Mouse (Mus musculus) lung, embryonic 16.5 days (tissue): Measurements from ENCODE around the gene Rpp25. TPM values are rescaled to one million over a fixed set of nuclear protein-coding genes. Genes with fewer than 3 reads are reported as not detected.

ENCODE experiments used
- ATAC-seq: fragments of 200-750 bp; cut with Nextera tagmentation; 2 replicates; pipeline ENCODE4 v1.8.0; 2017; ENCODE audit warnings: low read depth, mild to moderate bottlenecking, moderate library complexity
- H3K27ac ChIP-seq: fragments of 300-500 bp; sonication (generic); 2 replicates; pipeline ENCODE4 v1.5.1; 2014; ENCODE audit warnings: mild to moderate bottlenecking, control low read depth, low read length
- H3K27me3 ChIP-seq: fragments of 300-500 bp; sonication (generic); 2 replicates; pipeline ENCODE4 v1.6.1; 2014; ENCODE audit warnings: low read depth, low read length, mixed read lengths; ENCODE audit not compliant: control insufficient read depth, insufficient read depth
- H3K36me3 ChIP-seq: fragments of 300-500 bp; sonication (generic); 2 replicates; pipeline ENCODE4 v1.6.1; 2014; ENCODE audit warnings: low read length; ENCODE audit not compliant: control insufficient read depth, insufficient read depth
- H3K4me1 ChIP-seq: fragments of 300-500 bp; sonication (generic); replicated peaks from 2 replicates; pipeline ENCODE4 v1.6.1; 2014; ENCODE audit warnings: low read length, mixed read lengths; ENCODE audit not compliant: control insufficient read depth, insufficient read depth
- H3K4me2 ChIP-seq: fragments of 300-500 bp; sonication (generic); 2 replicates; pipeline ENCODE4 v1.6.1; 2014; ENCODE audit warnings: low read depth, low read length, control low read depth
- H3K4me3 ChIP-seq: fragments of 300-500 bp; sonication (generic); 2 replicates; pipeline ENCODE4 v1.5.1; 2014; ENCODE audit warnings: mild to moderate bottlenecking, low read length, control low read depth
- H3K9ac ChIP-seq: fragments of 300-500 bp; sonication (generic); 2 replicates; pipeline ENCODE4 v1.6.1; 2014; ENCODE audit warnings: low read length, control low read depth
- H3K9me3 ChIP-seq: fragments of 300-500 bp; sonication (generic); 2 replicates; pipeline ENCODE4 v1.6.1; 2016; ENCODE audit warnings: low read length; ENCODE audit not compliant: control insufficient read depth
- WGBS: fragments of 180-500 bp; shearing (Covaris S2); extraction: QIAGEN DNeasy Blood & Tissue Kit; methylation state at CpG from one replicate; pipeline ENCODE4 v1.1.7; 2014; 5-methylcytosine and 5-hydroxymethylcytosine counted together
- polyA plus RNA-seq: library from polyadenylated mRNA; unstranded; fragments of >200 nt; fragmentation: Nextera tagmentation; extraction: Ambion mirVana; gene quantifications from 2 replicates; pipeline ENCODE4 v1.2.1, GENCODE M21; 2015

Rpp25 gene
- polyA plus RNA-seq, 1 experiment from 2014 or later = 2.1 TPM

GRCm38 (mm10) chr9:57493532-57493931, 10.3 kb upstream of the Rpp25 start:
- H3K9me3 ChIP-seq = no peaks in the 10 kb centered on the region
- no peaks in the 10 kb centered on the region for H3K4me1 ChIP-seq
- no peak overlapping the region for H3K4me3 ChIP-seq
- 89% methylated on average over 2 of the region's 2 CpGs for WGBS
- no peak overlapping the region for H3K4me2 ChIP-seq
- no peak for ATAC-seq
- H3K9ac ChIP-seq = no peak overlapping the region
- H3K36me3 ChIP-seq = no peaks in the 10 kb centered on the region
- no peak overlapping the region for H3K27ac ChIP-seq
- no peaks in the 10 kb centered on the region for H3K27me3 ChIP-seq

GRCm38 (mm10) chr9:57494970-57495369, 8.9 kb upstream of the Rpp25 start:
- H3K4me1 ChIP-seq = no peaks in the 10 kb centered on the region
- H3K4me3 ChIP-seq = no peak overlapping the region
- peaks cover 4% of the 10 kb centered on the region; the same call in 1 of the 2 replicates for H3K27me3 ChIP-seq
- ATAC-seq = no peak
- no peak overlapping the region for H3K9ac ChIP-seq
- no peak overlapping the region for H3K4me2 ChIP-seq
- H3K9me3 ChIP-seq = no peaks in the 10 kb centered on the region
- H3K27ac ChIP-seq = no peak overlapping the region
- no peaks in the 10 kb centered on the region for H3K36me3 ChIP-seq

- H3K4me2 ChIP-seq = no peak overlapping the region
- no peak overlapping the region for H3K9ac ChIP-seq
- no peak for ATAC-seq
- no peak overlapping the region for H3K27ac ChIP-seq
- H3K4me3 ChIP-seq = no peak overlapping the region
- no peaks in the 10 kb centered on the region for H3K4me1 ChIP-seq
- H3K9me3 ChIP-seq = no peaks in the 10 kb centered on the region
- peaks cover 26% of the 10 kb centered on the region for H3K27me3 ChIP-seq
- H3K36me3 ChIP-seq = no peaks in the 10 kb centered on the region
- 35% methylated on average over 5 of the region's 5 CpGs for WGBS
These were observed 6.6 kb upstream of the Rpp25 start for GRCm38 (mm10) chr9:57497236-57497635.

- H3K4me1 ChIP-seq = peaks cover 6% of the 10 kb centered on the region
- WGBS = 59% methylated on average over 7 of the region's 7 CpGs
- no peak overlapping the region for H3K4me3 ChIP-seq
- H3K4me2 ChIP-seq = no peak overlapping the region
- no peak overlapping the region for H3K27ac ChIP-seq
- peaks cover 39% of the 10 kb centered on the region for H3K27me3 ChIP-seq
- no peak for ATAC-seq
- H3K9me3 ChIP-seq = no peaks in the 10 kb centered on the region
- H3K36me3 ChIP-seq = no peaks in the 10 kb centered on the region
- H3K9ac ChIP-seq = no peak overlapping the region
These were observed 5.3 kb upstream of the Rpp25 start for GRCm38 (mm10) chr9:57498536-57498935.

GRCm38 (mm10) chr9:57501452-57501851, 2.4 kb upstream of the Rpp25 start:
- Histone ChIP-seq H3K9ac (no peak overlapping the region), H3K27ac (no peak overlapping the region), H3K4me3 (no peak overlapping the region), H3K27me3 (peaks cover 66% of the 10 kb centered on the region), H3K4me2 (no peak overlapping the region), H3K36me3 (no peaks in the 10 kb centered on the region), H3K4me1 (peaks cover 17% of the 10 kb centered on the region), H3K9me3 (no peaks in the 10 kb centered on the region)
- 14% methylated on average over 13 of the region's 13 CpGs for WGBS
- ATAC-seq = no peak

GRCm38 (mm10) chr9:57501861-57502260, 2.0 kb upstream of the Rpp25 start:
- Histone ChIP-seq H3K4me2 (no peak overlapping the region), H3K27me3 (peaks cover 66% of the 10 kb centered on the region), H3K9me3 (no peaks in the 10 kb centered on the region), H3K4me1 (peaks cover 17% of the 10 kb centered on the region), H3K4me3 (no peak overlapping the region), H3K27ac (no peak overlapping the region), H3K9ac (no peak overlapping the region), H3K36me3 (no peaks in the 10 kb centered on the region)
- 2% methylated on average over 20 of the region's 20 CpGs for WGBS
- no peak for ATAC-seq

- H3K27me3 ChIP-seq = peaks cover 66% of the 10 kb centered on the region
- peaks cover 17% of the 10 kb centered on the region for H3K4me1 ChIP-seq
- no peak overlapping the region for H3K9ac ChIP-seq
- H3K4me2 ChIP-seq = peak overlapping the region; percentile 81
- H3K4me3 ChIP-seq = peak overlapping the region; percentile 52
- H3K9me3 ChIP-seq = no peaks in the 10 kb centered on the region
- no peaks in the 10 kb centered on the region for H3K36me3 ChIP-seq
- no peak overlapping the region for H3K27ac ChIP-seq
- WGBS = 4% methylated on average over 23 of the region's 23 CpGs
- ATAC-seq = peak; percentile 31; the same call in 1 of the 2 replicates
These were observed 760 bp upstream of the Rpp25 start for GRCm38 (mm10) chr9:57502911-57503621.

GRCm38 (mm10) chr9:57504381-57504700, 515 bp downstream of the Rpp25 start:
- H3K9me3 ChIP-seq = no peaks in the 10 kb centered on the region
- H3K4me3 ChIP-seq = peak overlapping the region; percentile 52
- peak; percentile 70; the same call in 1 of the 2 replicates for ATAC-seq
- H3K4me2 ChIP-seq = peak overlapping the region; percentile 81
- WGBS = 1% methylated on average over 34 of the region's 34 CpGs
- no peaks in the 10 kb centered on the region for H3K36me3 ChIP-seq
- H3K9ac ChIP-seq = peak overlapping the region; percentile 18; the same call in 1 of the 2 replicates
- peaks cover 66% of the 10 kb centered on the region for H3K27me3 ChIP-seq
- no peak overlapping the region for H3K27ac ChIP-seq
- peaks cover 17% of the 10 kb centered on the region for H3K4me1 ChIP-seq

GRCm38 (mm10) chr9:57504891-57505290, 1.1 kb downstream of the Rpp25 start:
- peaks cover 63% of the 10 kb centered on the region for H3K27me3 ChIP-seq
- no peaks in the 10 kb centered on the region for H3K36me3 ChIP-seq
- H3K4me1 ChIP-seq = peaks cover 17% of the 10 kb centered on the region
- no peak overlapping the region for H3K4me2 ChIP-seq
- ATAC-seq = no peak
- H3K27ac ChIP-seq = no peak overlapping the region
- no peak overlapping the region for H3K4me3 ChIP-seq
- H3K9me3 ChIP-seq = no peaks in the 10 kb centered on the region
- H3K9ac ChIP-seq = no peak overlapping the region
- 44% methylated on average over 10 of the region's 10 CpGs for WGBS
